Mouse (Mus musculus) lung, embryonic 14.5 days (tissue): ENCODE measurements around the gene Fam177a. TPM values are rescaled to one million over a fixed set of nuclear protein-coding genes. Genes with fewer than 3 reads are reported as not detected.
A peak's percentile ranks its signal among the peaks of the same experiment; 100 is the strongest.
"Not testable (repeated sequence)": the region's sequence is repeated elsewhere in the genome, so short reads cannot be mapped to it uniquely, and the experiment has no call there.

Experiments used
- ATAC-seq: fragments of 200-750 bp; cut with Nextera tagmentation; 2 replicates; pipeline ENCODE4 v1.8.0; 2017; ENCODE audit warnings: mild to moderate bottlenecking, moderate TSS enrichment, moderate library complexity; ENCODE audit not compliant: insufficient read depth
- DNase-seq: peaks from one replicate; pipeline ENCODE4 v3.0.0-alpha.2; 2015
- H3K27ac ChIP-seq: fragments of 300-500 bp; sonication (generic); 2 replicates; pipeline ENCODE4 v1.5.1; 2014; ENCODE audit warnings: low read depth, mild to moderate bottlenecking, moderate library complexity
- H3K27me3 ChIP-seq: fragments of 300-500 bp; sonication (generic); 2 replicates; pipeline ENCODE4 v1.6.1; 2014; ENCODE audit warnings: low read length, control low read depth; ENCODE audit not compliant: insufficient read depth
- H3K36me3 ChIP-seq: fragments of 300-500 bp; sonication (generic); 2 replicates; pipeline ENCODE4 v1.6.1; 2014; ENCODE audit warnings: control low read depth; ENCODE audit not compliant: insufficient read depth
- H3K4me1 ChIP-seq: fragments of 300-500 bp; sonication (generic); 2 replicates; pipeline ENCODE4 v1.6.1; 2014; ENCODE audit warnings: antibody characterized with exemption, control low read depth; ENCODE audit not compliant: insufficient read depth
- H3K4me2 ChIP-seq: fragments of 300-500 bp; sonication (generic); 2 replicates; pipeline ENCODE4 v1.6.1; 2014; ENCODE audit warnings: mild to moderate bottlenecking
- H3K4me3 ChIP-seq: fragments of 300-500 bp; sonication (generic); 2 replicates; pipeline ENCODE4 v1.5.1; 2014; ENCODE audit warnings: low read depth, low read length
- H3K9ac ChIP-seq: fragments of 300-500 bp; sonication (generic); 2 replicates; pipeline ENCODE4 v1.6.1; 2014
- H3K9me3 ChIP-seq: fragments of 300-500 bp; sonication (generic); 2 replicates; pipeline ENCODE4 v1.6.1; 2016; ENCODE audit warnings: low read depth, low read length, control low read depth
- WGBS: fragments of 180-500 bp; shearing (Covaris S2); extraction: QIAGEN DNeasy Blood & Tissue Kit; methylation state at CpG from one replicate; pipeline ENCODE4 v1.1.7; 2014; 5-methylcytosine and 5-hydroxymethylcytosine counted together
- polyA plus RNA-seq: library from polyadenylated mRNA; unstranded; fragments of >200 nt; fragmentation: Nextera tagmentation; extraction: Ambion mirVana; gene quantifications from 2 replicates; pipeline ENCODE4 v1.2.1, GENCODE M21; 2014

Fam177a gene
- polyA plus RNA-seq, 1 experiment from 2014 or later = 17.8 TPM

GRCm38 (mm10) chr12:55154559-55155448 is 30.5 kb downstream of the Fam177a start, which contains the start of gene Srp54b:
TSS of gene Srp54b (plus strand) at chr12:55155104.
- not testable (repeated sequence) for H3K4me3 ChIP-seq, DNase-seq, H3K27me3 ChIP-seq, H3K36me3 ChIP-seq, H3K27ac ChIP-seq, H3K4me1 ChIP-seq, H3K9ac ChIP-seq, H3K9me3 ChIP-seq, H3K4me2 ChIP-seq
- no CpG with 5 or more reads among the region's 57 CpGs for WGBS
- peak; percentile 98 for ATAC-seq

- not testable (repeated sequence) for H3K27me3 ChIP-seq, H3K27ac ChIP-seq, H3K36me3 ChIP-seq, H3K4me1 ChIP-seq, H3K4me3 ChIP-seq, H3K4me2 ChIP-seq, H3K9me3 ChIP-seq, DNase-seq, H3K9ac ChIP-seq
- 0% methylated on average over 9 of the region's 24 CpGs for WGBS
- peak; percentile 56 for ATAC-seq
These were observed 31.1 kb downstream of the Fam177a start for GRCm38 (mm10) chr12:55155449-55155783.

- not testable (repeated sequence) for H3K9me3 ChIP-seq, H3K27me3 ChIP-seq, DNase-seq, H3K4me1 ChIP-seq, H3K36me3 ChIP-seq, H3K9ac ChIP-seq, ATAC-seq, H3K4me2 ChIP-seq, H3K4me3 ChIP-seq, H3K27ac ChIP-seq
- WGBS = no CpG with 5 or more reads among the region's 7 CpGs
These were observed 42.8 kb downstream of the Fam177a start for GRCm38 (mm10) chr12:55167034-55167557.

GRCm38 (mm10) chr12:55187686-55188085 is 63.4 kb downstream of the Fam177a start:
- H3K4me1 ChIP-seq, H3K27me3 ChIP-seq, H3K9me3 ChIP-seq, H3K36me3 ChIP-seq, H3K9ac ChIP-seq, H3K4me2 ChIP-seq, H3K27ac ChIP-seq, H3K4me3 ChIP-seq, ATAC-seq, DNase-seq: not testable (repeated sequence)
- WGBS = no CpG with 5 or more reads among the region's 8 CpGs

- not testable (repeated sequence) for H3K4me2 ChIP-seq, H3K4me3 ChIP-seq, H3K36me3 ChIP-seq, H3K27ac ChIP-seq, H3K4me1 ChIP-seq, H3K9me3 ChIP-seq, DNase-seq, H3K27me3 ChIP-seq, ATAC-seq, H3K9ac ChIP-seq
- no CpG with 5 or more reads among the region's 5 CpGs for WGBS
These were observed 64.9 kb downstream of the Fam177a start for GRCm38 (mm10) chr12:55189127-55189526.

Other genes starting within 250 kb of the Fam177a start
- not detected in 2 replicates for gene Gm20403, start 137.9 kb upstream of the Fam177a start, polyA plus RNA-seq
- 23.9 and 26.3 TPM in 2 replicates for gene Baz1a, start 110.1 kb upstream of the Fam177a start, polyA plus RNA-seq
- 34.3 and 36.1 TPM in 2 replicates for gene 2700097O09Rik, start 44.4 kb upstream of the Fam177a start, polyA plus RNA-seq
- 156 and 163 TPM in 2 replicates for gene Srp54a, start 44.2 kb upstream of the Fam177a start, polyA plus RNA-seq
- gene Srp54b, start 30.6 kb downstream of the Fam177a start, polyA plus RNA-seq = 56.4 and 57.0 TPM in 2 replicates
- 1.7 and 3.0 TPM in 2 replicates for gene 1700047I17Rik2, start 75.1 kb downstream of the Fam177a start, polyA plus RNA-seq
- 65.5 and 72.7 TPM in 2 replicates for gene Srp54c, start 105.7 kb downstream of the Fam177a start, polyA plus RNA-seq
- 15.4 and 17.1 TPM in 2 replicates for gene 1110008L16Rik, start 175.1 kb downstream of the Fam177a start, polyA plus RNA-seq
- 14.3 and 14.8 TPM in 2 replicates for gene Ppp2r3c, start 178.5 kb downstream of the Fam177a start, polyA plus RNA-seq